In genomic region chr19:29100874-29101542, GRCm38 (mm10) we compare ENCODE assay signal across 8 mouse cellular contexts. TPM values are rescaled to one million over a fixed set of nuclear protein-coding genes. Genes with fewer than 3 reads are reported as not detected.
A peak's percentile ranks its signal among the peaks of the same experiment; 100 is the strongest.
DNase-seq lines count a peak whose midpoint lies in the region; ATAC-seq and TF ChIP-seq lines count a peak whose summit lies in the region.

Rcl1 (plus strand) TSS chr19:29101375.

- ATAC-seq in CD4-positive, CD25-positive, alpha-beta regulatory T cell, adult 4 months: peak; percentile 98
- peak; percentile 100 for ATAC-seq in heart, embryonic 15.5 days (replicated peaks; ENCODE audit: insufficient number of reproducible peaks, insufficient read depth, low FRiP score, low read depth)
- peak; percentile 100 for ATAC-seq in liver, embryonic 14.5 days (ENCODE audit: insufficient read depth)
- peak; percentile 100 for ATAC-seq in neural tube, embryonic 11.5 days (ENCODE audit: insufficient read depth, low FRiP score, low TSS enrichment)
- ATAC-seq in stomach, postnatal 0 days (ENCODE audit: low FRiP score, low TSS enrichment): peak; percentile 100

- H3K4me1 ChIP-seq in forebrain, embryonic 10.5 days: peaks cover 22% of the 10 kb centered on the region
- H3K4me1 ChIP-seq in heart, embryonic 15.5 days (replicated peaks): peaks cover 10% of the 10 kb centered on the region
- H3K4me1 ChIP-seq in liver, embryonic 14.5 days (replicated peaks; ENCODE audit: control insufficient read depth in 2 of 2, insufficient read depth in 2 of 2, low read length in 1 of 2): peaks cover 4 to 16% of the 10 kb centered on the region in 2 experiments
- H3K4me1 ChIP-seq in neural tube, embryonic 11.5 days (ENCODE audit: control insufficient read depth, insufficient read depth, low read length): no peaks in the 10 kb centered on the region
- H3K4me1 ChIP-seq in stomach, postnatal 0 days (replicated peaks; ENCODE audit: control insufficient read depth, insufficient read depth): no peaks in the 10 kb centered on the region; the same call in 1 of the 2 replicates

- peak; percentile 93 for DNase-seq in c-Kit-negative CD71-positive TER-119-positive erythroid progenitor cells, embryonic 14.5 days (ENCODE audit: low read depth, low spot score)
- peak; percentile 96 for DNase-seq in forebrain, embryonic 10.5 days (ENCODE audit: extremely low spot score, low spot score)
- peak; percentile 96 to 99 for DNase-seq in kidney, postnatal 25 days
- DNase-seq in liver, embryonic 14.5 days (ENCODE audit: low read depth in 3 of 3, low spot score in 3 of 3): peak; percentile 94 to 95 (median 95)
- peak; percentile 98 for DNase-seq in neural tube, embryonic 11.5 days (ENCODE audit: low spot score)
- DNase-seq in stomach, postnatal 0 days (ENCODE audit: low spot score): peak; percentile 96

- TF ChIP-seq EP300 in liver, embryonic 14.5 days (IDR thresholded peaks at IDR 0.05; ENCODE audit: low read depth): no peak; the same call in 1 of the 2 replicates
- no peak for TF ChIP-seq EP300 in stomach, postnatal 0 days (optimal IDR thresholded peaks at IDR 0.05)

- H3K4me2 ChIP-seq in heart, embryonic 15.5 days: peak within 1 kb of the TSS; percentile 90
- peak within 1 kb of the TSS; percentile 100 for H3K4me2 ChIP-seq in liver, embryonic 14.5 days (ENCODE audit: low read depth)
- peak within 1 kb of the TSS; percentile 70 for H3K4me2 ChIP-seq in neural tube, embryonic 11.5 days (ENCODE audit: low read depth)
- peak within 1 kb of the TSS; percentile 97 for H3K4me2 ChIP-seq in stomach, postnatal 0 days (replicated peaks; ENCODE audit: low read depth)

- WGBS in forebrain, embryonic 10.5 days: under 1% methylated on average over 58 of the region's 58 CpGs
- WGBS in heart, embryonic 15.5 days: 0% methylated on average over 58 of the region's 58 CpGs
- WGBS in liver, embryonic 14.5 days (ENCODE audit: insufficient replicate concordance): under 1% methylated on average over 58 of the region's 58 CpGs
- WGBS in neural tube, embryonic 11.5 days: 0% methylated on average over 58 of the region's 58 CpGs
- WGBS in stomach, postnatal 0 days: under 1% methylated on average over 49 of the region's 58 CpGs

- H3K9me3 ChIP-seq in forebrain, embryonic 10.5 days: no peaks in the 10 kb centered on the region
- no peaks in the 10 kb centered on the region for H3K9me3 ChIP-seq in heart, embryonic 15.5 days (replicated peaks)
- no peaks in the 10 kb centered on the region for H3K9me3 ChIP-seq in liver, embryonic 14.5 days (ENCODE audit: control insufficient read depth, low read length)
- H3K9me3 ChIP-seq in neural tube, embryonic 11.5 days (ENCODE audit: control insufficient read depth, low read length): no peaks in the 10 kb centered on the region
- no peaks in the 10 kb centered on the region for H3K9me3 ChIP-seq in stomach, postnatal 0 days (ENCODE audit: control insufficient read depth, low read length)

- H3K36me3 ChIP-seq in forebrain, embryonic 10.5 days (replicated peaks): peaks cover 20% of the 10 kb centered on the region
- no peaks in the 10 kb centered on the region for H3K36me3 ChIP-seq in heart, embryonic 15.5 days
- H3K36me3 ChIP-seq in liver, embryonic 14.5 days (replicated peaks; ENCODE audit: control insufficient read depth, insufficient read depth, low read depth): no peaks in the 10 kb centered on the region
- no peaks in the 10 kb centered on the region for H3K36me3 ChIP-seq in neural tube, embryonic 11.5 days (ENCODE audit: control insufficient read depth, insufficient read depth, low read length)
- H3K36me3 ChIP-seq in stomach, postnatal 0 days (ENCODE audit: control insufficient read depth, insufficient read depth, low read length): no peaks in the 10 kb centered on the region

- peak within 1 kb of the TSS; percentile 80 for H3K9ac ChIP-seq in heart, embryonic 15.5 days
- peak within 1 kb of the TSS; percentile 90 for H3K9ac ChIP-seq in liver, embryonic 14.5 days (replicated peaks)
- peak within 1 kb of the TSS; percentile 75 for H3K9ac ChIP-seq in neural tube, embryonic 11.5 days (ENCODE audit: low read length)
- peak within 1 kb of the TSS; percentile 83 for H3K9ac ChIP-seq in stomach, postnatal 0 days (ENCODE audit: low read length)

- peak within 1 kb of the TSS; percentile 88 for H3K27ac ChIP-seq in forebrain, embryonic 10.5 days
- H3K27ac ChIP-seq in heart, embryonic 15.5 days: peak within 1 kb of the TSS; percentile 48
- H3K27ac ChIP-seq in liver, embryonic 14.5 days: peak within 1 kb of the TSS; percentile 61
- H3K27ac ChIP-seq in neural tube, embryonic 11.5 days (ENCODE audit: low read depth, low read length): peak within 1 kb of the TSS; percentile 60
- H3K27ac ChIP-seq in stomach, postnatal 0 days (replicated peaks): peak within 1 kb of the TSS; percentile 71

- H3K4me3 ChIP-seq in forebrain, embryonic 10.5 days: peak within 1 kb of the TSS; percentile 75
- H3K4me3 ChIP-seq in heart, embryonic 15.5 days: peak within 1 kb of the TSS; percentile 92
- peak within 1 kb of the TSS; percentile 89 to 93 for H3K4me3 ChIP-seq in liver, embryonic 14.5 days (ENCODE audit: insufficient read depth in 1 of 2, low read depth in 2 of 2, low read length in 2 of 2)
- H3K4me3 ChIP-seq in neural tube, embryonic 11.5 days (ENCODE audit: low read depth, low read length): peak within 1 kb of the TSS; percentile 79
- H3K4me3 ChIP-seq in stomach, postnatal 0 days (ENCODE audit: low read depth, low read length): peak within 1 kb of the TSS; percentile 88

- H3K27me3 ChIP-seq in forebrain, embryonic 10.5 days (ENCODE audit: poor library complexity, severe bottlenecking): 0 out of 2 replicates have a peak, but pooled peaks cover 8% of the 10 kb centered on the region
- no peaks in the 10 kb centered on the region for H3K27me3 ChIP-seq in heart, embryonic 15.5 days
- H3K27me3 ChIP-seq in liver, embryonic 14.5 days (ENCODE audit: control insufficient read depth, insufficient read depth, low read length): no peaks in the 10 kb centered on the region
- H3K27me3 ChIP-seq in neural tube, embryonic 11.5 days (ENCODE audit: control insufficient read depth, insufficient read depth, low read length): no peaks in the 10 kb centered on the region
- no peaks in the 10 kb centered on the region for H3K27me3 ChIP-seq in stomach, postnatal 0 days (ENCODE audit: control insufficient read depth, insufficient read depth, low read length)

- no peak for TF ChIP-seq CTCF in liver, embryonic 14.5 days (IDR thresholded peaks at IDR 0.05; ENCODE audit: low read depth)
- TF ChIP-seq CTCF in stomach, postnatal 0 days (IDR thresholded peaks at IDR 0.05; ENCODE audit: low read depth): no peak

RNA-seq across cellular contexts. Expression of gene Rcl1, which starts in this region (rescaled TPM):
- polyA plus RNA-seq in CD4-positive, CD25-positive, alpha-beta regulatory T cell, adult 4 months (2017; shearing (Covaris generic)): 10 to 100 TPM; 22.2 to 26.9 TPM
- polyA plus RNA-seq in forebrain, embryonic 10.5 days (2016; fragmentation: Nextera tagmentation; extraction: Ambion mirVana): 86.9 and 91.6 TPM in 2 replicates
- polyA plus RNA-seq in heart, embryonic 15.5 days (2015; fragmentation: Nextera tagmentation; extraction: Ambion mirVana): 14.2 and 25.7 TPM in 2 replicates
- 22.3 and 31.4 TPM in 2 replicates for polyA plus RNA-seq in liver, embryonic 14.5 days (2012; rRNA removed)
- polyA plus RNA-seq in liver, embryonic 14.5 days (2014; fragmentation: Nextera tagmentation; extraction: Ambion mirVana): 52.1 and 54.8 TPM in 2 replicates
- polyA plus RNA-seq in neural tube, embryonic 11.5 days (2014; fragmentation: Nextera tagmentation; extraction: Ambion mirVana): 55.0 and 58.8 TPM in 2 replicates
- 26.0 and 27.7 TPM in 2 replicates for polyA plus RNA-seq in stomach, postnatal 0 days (2015; fragmentation: Nextera tagmentation; extraction: Ambion mirVana)

Comparison
In these comparisons a context has a peak if more than half of its experiments do, and no peak if none do; other contexts are left out.
1. Peak in every context shown above with its lines: DNase-seq, ATAC-seq, H3K4me3 ChIP-seq and H3K27ac ChIP-seq.